Mouse (Mus musculus) stomach, postnatal 0 days (tissue): Measurements from ENCODE around the gene Cdhr3.

Experiments used
- CTCF ChIP-seq: IDR thresholded peaks from 2 replicates; pipeline ENCODE4 v1.5.1; 2016; ENCODE audit warnings: antibody characterized with exemption, low read depth, mild to moderate bottlenecking, moderate library complexity
- EP300 ChIP-seq: optimal IDR thresholded peaks from 2 replicates; pipeline ENCODE3; 2016; ENCODE audit warnings: antibody characterized with exemption

DNA sequence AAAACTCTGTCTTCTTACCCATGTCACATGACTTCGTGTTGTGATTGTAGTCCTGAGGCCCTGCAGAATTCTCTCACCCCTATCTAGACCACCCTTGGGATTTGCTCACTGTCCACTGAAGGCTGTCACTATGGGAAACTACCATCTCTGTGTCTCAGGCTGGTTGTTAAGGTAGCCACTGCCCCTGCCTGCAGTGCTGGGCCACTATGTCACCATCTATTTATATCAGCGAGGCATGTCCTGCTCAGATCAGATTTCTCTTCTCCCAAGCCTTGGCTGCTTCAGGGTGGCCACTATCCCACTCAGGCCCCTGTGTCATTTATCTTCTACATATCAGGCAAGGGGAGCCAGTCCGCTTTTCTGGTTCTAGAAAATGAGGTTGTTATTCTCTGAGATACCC, 46.4 kb upstream of the Cdhr3 start:
- TF ChIP-seq CTCF (no peak), EP300 (no peak)
